Mouse (Mus musculus): ENCODE measurements around the gene Rrnad1. TPM values are rescaled to one million over a fixed set of nuclear protein-coding genes. Genes with fewer than 3 reads are reported as not detected.
A peak's percentile ranks its signal among the peaks of the same experiment; 100 is the strongest.
"Not testable (repeated sequence)": the region's sequence is repeated elsewhere in the genome, so short reads cannot be mapped to it uniquely, and the experiment has no call there.

The Rrnad1 gene
- total RNA-seq, 2 experiments from 2014 or later = 12.4 to 16.3 TPM

GRCm38 (mm10) chr3:87918551-87918950, 12.0 kb downstream of the Rrnad1 start:
- no peak for DNase-seq

GRCm38 (mm10) chr3:87916990-87917389, 13.5 kb downstream of the Rrnad1 start:
- no peak for DNase-seq

- DNase-seq = no peak
These were observed 16.6 kb downstream of the Rrnad1 start for GRCm38 (mm10) chr3:87913891-87914290.

GRCm38 (mm10) chr3:87913491-87913890, 17.0 kb downstream of the Rrnad1 start:
- DNase-seq = no peak

- DNase-seq = peak; percentile 86
These were observed 19.9 kb downstream of the Rrnad1 start for GRCm38 (mm10) chr3:87910573-87911141.

- peak; percentile 39 for DNase-seq
These were observed 20.6 kb downstream of the Rrnad1 start for GRCm38 (mm10) chr3:87909874-87910273.

GRCm38 (mm10) chr3:87909381-87909780, 21.1 kb downstream of the Rrnad1 start:
- DNase-seq = no peak

GRCm38 (mm10) chr3:87907906-87908305, 22.6 kb downstream of the Rrnad1 start:
- no peak for DNase-seq

- DNase-seq = peak; percentile 54
These were observed 23.3 kb downstream of the Rrnad1 start for GRCm38 (mm10) chr3:87906981-87907857.

- peak; percentile 75 for DNase-seq
These were observed 23.9 kb downstream of the Rrnad1 start for GRCm38 (mm10) chr3:87906601-87906980.

GRCm38 (mm10) chr3:87905880-87906485, 24.5 kb downstream of the Rrnad1 start, which contains the start of gene Hdgf:
Gene Hdgf, plus strand, starts transcription at chr3:87906321.
- peak; percentile 95 for DNase-seq

GRCm38 (mm10) chr3:87903821-87904220, 26.7 kb downstream of the Rrnad1 start:
- no peak for DNase-seq

- not testable (repeated sequence) for DNase-seq
These were observed 28.6 kb downstream of the Rrnad1 start for GRCm38 (mm10) chr3:87901959-87902358.

- no peak for DNase-seq
These were observed 29.4 kb downstream of the Rrnad1 start for GRCm38 (mm10) chr3:87901036-87901624.

- no peak for DNase-seq
These were observed 30.7 kb downstream of the Rrnad1 start for GRCm38 (mm10) chr3:87899776-87900175.

GRCm38 (mm10) chr3:87899266-87899665, 31.3 kb downstream of the Rrnad1 start:
- DNase-seq = no peak

GRCm38 (mm10) chr3:87893367-87893905, 37.1 kb downstream of the Rrnad1 start:
- no peak for DNase-seq

- DNase-seq = no peak
These were observed 39.0 kb downstream of the Rrnad1 start for GRCm38 (mm10) chr3:87891481-87891880.

GRCm38 (mm10) chr3:87887400-87887799, 43.1 kb downstream of the Rrnad1 start:
- not testable (repeated sequence) for DNase-seq

GRCm38 (mm10) chr3:87886416-87886815, 44.1 kb downstream of the Rrnad1 start:
- DNase-seq = no peak

GRCm38 (mm10) chr3:87886004-87886365, 44.5 kb downstream of the Rrnad1 start:
- peak; percentile 46 for DNase-seq

GRCm38 (mm10) chr3:87885281-87886003, 45.1 kb downstream of the Rrnad1 start, which contains the start of gene Prcc:
Gene Prcc, minus strand, starts transcription at chr3:87885608.
- DNase-seq = peak; percentile 88
